Mouse (Mus musculus) embryonic facial prominence, embryonic 15.5 days (tissue): Measurements from ENCODE around the gene Psmg3. TPM values are rescaled to one million over a fixed set of nuclear protein-coding genes. Genes with fewer than 3 reads are reported as not detected.
A peak's percentile ranks its signal among the peaks of the same experiment; 100 is the strongest.

Source experiments
- ATAC-seq: fragments of 200-750 bp; cut with Nextera tagmentation; 2 replicates; pipeline ENCODE4 v1.8.0; 2017; ENCODE audit warnings: low read depth, moderate TSS enrichment; ENCODE audit not compliant: insufficient number of reproducible peaks, low FRiP score, low TSS enrichment
- H3K27ac ChIP-seq: fragments of 300-500 bp; sonication (generic); replicated peaks from 2 replicates; pipeline ENCODE4 v1.5.1; 2015; ENCODE audit warnings: mild to moderate bottlenecking, inconsistent platforms
- H3K27me3 ChIP-seq: fragments of 300-500 bp; sonication (generic); 2 replicates; pipeline ENCODE4 v1.6.1; 2015; ENCODE audit warnings: inconsistent platforms
- H3K36me3 ChIP-seq: fragments of 300-500 bp; sonication (generic); 2 replicates; pipeline ENCODE4 v1.6.1; 2015; ENCODE audit warnings: mild to moderate bottlenecking, inconsistent platforms
- H3K4me1 ChIP-seq: fragments of 300-500 bp; sonication (generic); 2 replicates; pipeline ENCODE4 v1.6.1; 2015; ENCODE audit warnings: inconsistent platforms
- H3K4me2 ChIP-seq: fragments of 300-500 bp; sonication (generic); replicated peaks from 2 replicates; pipeline ENCODE4 v1.6.1; 2015; ENCODE audit warnings: mild to moderate bottlenecking, inconsistent platforms
- H3K4me3 ChIP-seq: fragments of 300-500 bp; sonication (generic); replicated peaks from 2 replicates; pipeline ENCODE4 v1.5.1; 2015; ENCODE audit warnings: mild to moderate bottlenecking, inconsistent platforms
- H3K9ac ChIP-seq: fragments of 300-500 bp; sonication (generic); 2 replicates; pipeline ENCODE4 v1.6.1; 2015; ENCODE audit warnings: inconsistent platforms
- H3K9me3 ChIP-seq: fragments of 300-500 bp; sonication (generic); replicated peaks from 2 replicates; pipeline ENCODE4 v1.6.1; 2016; ENCODE audit warnings: inconsistent platforms
- WGBS: fragments of 180-500 bp; shearing (Covaris S2); methylation state at CpG from one replicate; pipeline ENCODE4 v1.1.7; 2015; 5-methylcytosine and 5-hydroxymethylcytosine counted together
- polyA plus RNA-seq: library from polyadenylated mRNA; unstranded; fragments of >200 nt; fragmentation: Nextera tagmentation; extraction: Ambion mirVana; gene quantifications from 2 replicates; pipeline ENCODE4 v1.2.1, GENCODE M21; 2015

Gene Psmg3
- 61.0 and 63.2 TPM in 2 replicates for polyA plus RNA-seq

DNA sequence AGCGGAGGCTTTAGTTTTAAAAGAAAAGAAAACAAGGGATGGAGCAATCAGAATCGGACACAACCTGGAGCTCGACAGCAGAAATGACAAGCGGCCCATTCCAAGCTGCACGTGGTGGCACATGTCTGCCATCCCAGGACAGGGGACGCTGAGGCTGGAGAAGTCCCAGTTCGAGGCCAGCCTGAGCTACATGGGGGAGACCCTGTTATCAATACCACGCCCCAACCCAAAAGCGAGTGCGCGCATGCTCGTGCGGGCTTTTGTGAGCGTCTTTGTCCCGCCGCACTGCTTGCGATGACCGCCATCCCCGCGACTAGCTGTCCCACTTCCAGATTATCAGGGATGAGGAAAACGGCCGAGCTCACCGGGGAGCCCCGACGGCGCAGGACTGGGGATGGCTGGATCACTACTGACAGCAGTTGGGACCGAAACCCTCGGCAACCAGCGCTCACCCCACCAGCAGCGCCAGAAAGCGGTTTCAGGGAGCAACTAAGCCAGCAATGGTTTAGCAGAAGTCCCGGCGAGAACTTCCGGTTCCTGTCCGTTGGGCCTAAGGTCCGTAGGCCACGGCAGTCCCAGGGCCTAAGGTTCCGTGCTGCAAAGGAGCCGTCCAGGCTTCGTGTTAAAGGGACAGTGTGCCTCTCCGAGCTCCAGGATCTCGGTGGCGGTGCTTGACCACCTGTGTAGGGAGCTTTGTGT, at the start of gene Psmg3, which contains the start of gene Gm26938:
Gene Psmg3, minus strand, starts transcription at position 529 of the 699 bp plus-strand sequence.
Gene Gm26938, minus strand, starts transcription at position 51 of the 699 bp plus-strand sequence.
- H3K9ac ChIP-seq = peak within 1 kb of the TSS; percentile 53
- H3K4me3 ChIP-seq = peak within 1 kb of the TSS; percentile 60
- peaks cover 28% of the 10 kb centered on the region for H3K36me3 ChIP-seq
- H3K4me2 ChIP-seq = peak within 1 kb of the TSS; percentile 81
- ATAC-seq = peak; percentile 68
- no peaks in the 10 kb centered on the region for H3K9me3 ChIP-seq
- peaks cover 12% of the 10 kb centered on the region for H3K4me1 ChIP-seq
- no peaks in the 10 kb centered on the region for H3K27me3 ChIP-seq
- under 1% methylated on average over 43 of the region's 43 CpGs for WGBS
- H3K27ac ChIP-seq = peak within 1 kb of the TSS; percentile 52

GRCm38 (mm10) chr5:139871526-139871925, 44.8 kb upstream of the Psmg3 start:
- 76% methylated on average over 1 of the region's 1 CpGs for WGBS
- H3K27ac ChIP-seq = no peak overlapping the region
- ATAC-seq = no peak

GRCm38 (mm10) chr5:139870886-139871285, 44.2 kb upstream of the Psmg3 start:
- Histone ChIP-seq H3K4me1 (no peaks in the 10 kb centered on the region), H3K9ac (no peak overlapping the region), H3K9me3 (no peaks in the 10 kb centered on the region), H3K27ac (no peak overlapping the region), H3K4me3 (no peak overlapping the region), H3K27me3 (no peaks in the 10 kb centered on the region), H3K36me3 (no peaks in the 10 kb centered on the region), H3K4me2 (no peak overlapping the region)
- WGBS = 24% methylated on average over 4 of the region's 4 CpGs
- no peak for ATAC-seq

More at GRCm38 (mm10) chr5:139871526-139871925, 44.8 kb upstream of the Psmg3 start:
- Histone ChIP-seq H3K4me2 (no peak overlapping the region), H3K36me3 (no peaks in the 10 kb centered on the region), H3K4me1 (no peaks in the 10 kb centered on the region), H3K9ac (no peak overlapping the region), H3K27me3 (no peaks in the 10 kb centered on the region), H3K4me3 (no peak overlapping the region), H3K9me3 (no peaks in the 10 kb centered on the region)

GRCm38 (mm10) chr5:139862759-139863158, 36.1 kb upstream of the Psmg3 start:
- no peak overlapping the region for H3K9ac ChIP-seq
- H3K9me3 ChIP-seq = no peaks in the 10 kb centered on the region
- ATAC-seq = no peak
- no peak overlapping the region for H3K4me3 ChIP-seq
- 39% methylated on average over 4 of the region's 4 CpGs for WGBS
- peaks cover 6% of the 10 kb centered on the region; the same call in 1 of the 2 replicates for H3K4me1 ChIP-seq
- H3K4me2 ChIP-seq = no peak overlapping the region
- H3K36me3 ChIP-seq = no peaks in the 10 kb centered on the region
- H3K27ac ChIP-seq = no peak overlapping the region
- no peaks in the 10 kb centered on the region for H3K27me3 ChIP-seq

DNA sequence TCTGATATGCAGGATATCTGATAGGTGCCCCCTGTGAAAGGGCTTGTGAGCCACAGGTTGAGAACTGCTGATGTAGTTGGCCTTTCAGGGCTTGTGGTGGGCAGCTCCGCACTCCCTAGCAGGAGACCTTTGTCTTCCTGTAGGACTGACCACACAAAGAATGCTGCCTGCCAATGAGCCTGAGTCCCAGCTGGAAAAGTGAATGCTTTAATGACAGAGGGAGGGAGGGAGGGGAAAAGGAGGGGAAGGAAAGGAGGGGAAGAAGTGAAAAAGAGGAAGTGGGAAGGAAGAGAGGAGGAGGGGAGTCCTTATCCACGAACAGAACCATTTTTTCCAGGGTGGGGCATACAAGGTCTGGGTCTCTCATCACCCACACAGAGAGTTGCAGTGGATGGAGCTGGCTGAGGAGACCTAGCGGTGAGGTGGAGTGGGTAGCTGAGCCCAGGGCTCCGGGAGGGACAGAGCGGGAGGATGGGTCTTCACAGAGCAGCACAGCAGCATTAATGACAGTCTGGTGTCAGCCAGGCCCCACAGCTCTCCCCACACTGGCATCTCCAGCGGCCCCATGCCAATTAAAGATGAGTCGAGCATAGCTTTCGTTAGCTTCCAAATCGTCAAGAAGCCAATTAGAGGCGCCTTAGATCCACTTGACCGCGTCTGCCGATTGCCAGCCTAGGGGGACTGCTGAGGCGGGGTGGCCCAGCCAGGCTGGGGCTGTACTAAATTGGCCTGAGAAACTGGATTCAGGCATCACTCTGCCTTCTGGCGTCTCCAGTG, 33.8 kb upstream of the Psmg3 start:
- 29% methylated on average over 15 of the region's 15 CpGs for WGBS
- no peak overlapping the region for H3K4me3 ChIP-seq
- H3K9me3 ChIP-seq = no peaks in the 10 kb centered on the region
- no peak overlapping the region for H3K4me2 ChIP-seq
- no peaks in the 10 kb centered on the region for H3K27me3 ChIP-seq
- H3K9ac ChIP-seq = no peak overlapping the region
- ATAC-seq = no peak
- peaks cover 6% of the 10 kb centered on the region; the same call in 1 of the 2 replicates for H3K4me1 ChIP-seq
- no peaks in the 10 kb centered on the region for H3K36me3 ChIP-seq
- no peak overlapping the region for H3K27ac ChIP-seq

- Histone ChIP-seq H3K9me3 (no peaks in the 10 kb centered on the region; the same call in 1 of the 2 replicates), H3K4me1 (peaks cover 11% of the 10 kb centered on the region; the same call in 1 of the 2 replicates), H3K36me3 (no peaks in the 10 kb centered on the region), H3K4me3 (no peak overlapping the region), H3K27ac (no peak overlapping the region), H3K27me3 (no peaks in the 10 kb centered on the region), H3K4me2 (no peak overlapping the region), H3K9ac (no peak overlapping the region)
- ATAC-seq = no peak
- WGBS = 61% methylated on average over 12 of the region's 12 CpGs
These were observed 23.1 kb upstream of the Psmg3 start for GRCm38 (mm10) chr5:139849626-139850320.

DNA sequence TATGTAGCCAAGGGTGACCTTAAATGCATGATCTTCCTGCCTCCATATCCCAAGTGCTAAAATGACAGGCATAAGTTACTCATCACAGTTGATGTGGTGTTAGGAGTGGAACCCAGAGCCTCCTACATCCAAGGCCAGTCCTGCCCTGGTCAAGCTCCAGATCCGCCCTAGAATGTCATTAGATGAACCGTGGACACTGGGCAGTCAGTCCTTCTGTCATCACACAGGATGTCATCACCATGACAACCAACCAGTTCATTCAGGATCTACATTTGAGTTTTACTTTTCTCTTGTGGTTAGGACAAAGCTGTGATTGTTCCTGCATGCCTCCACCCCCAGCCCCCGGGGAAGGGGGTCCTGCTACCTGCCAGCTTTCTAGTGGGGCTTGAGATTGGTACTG, 12.5 kb upstream of the Psmg3 start:
- Histone ChIP-seq H3K36me3 (no peaks in the 10 kb centered on the region), H3K9ac (no peak overlapping the region), H3K27ac (no peak overlapping the region), H3K4me3 (no peak overlapping the region), H3K9me3 (no peaks in the 10 kb centered on the region), H3K4me2 (no peak overlapping the region), H3K27me3 (no peaks in the 10 kb centered on the region; the same call in 1 of the 2 replicates), H3K4me1 (no peaks in the 10 kb centered on the region)
- no peak for ATAC-seq
- WGBS = 19% methylated on average over 3 of the region's 3 CpGs

DNA sequence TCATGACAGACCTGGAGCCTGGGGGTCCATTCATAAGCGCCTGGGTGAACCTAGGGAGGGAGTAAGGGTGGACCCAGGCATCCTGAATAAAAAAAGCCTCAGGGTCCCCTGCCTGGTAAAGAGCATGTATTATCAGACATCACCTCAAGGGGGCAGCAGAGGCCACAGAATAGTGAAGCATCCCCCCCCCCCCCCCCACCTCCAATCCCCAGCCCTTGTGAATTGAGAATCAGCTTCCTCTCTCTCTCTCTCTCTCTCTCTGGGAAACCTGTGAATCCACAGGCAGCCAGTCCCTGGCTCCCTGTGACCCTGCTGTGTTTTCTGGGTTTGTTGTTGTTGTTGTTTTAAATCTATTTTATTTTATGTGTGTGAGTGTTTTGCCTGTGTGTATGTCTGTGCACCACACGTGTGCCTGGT, 11.8 kb upstream of the Psmg3 start:
- Histone ChIP-seq H3K9ac (no peak overlapping the region), H3K27me3 (no peaks in the 10 kb centered on the region; the same call in 1 of the 2 replicates), H3K36me3 (no peaks in the 10 kb centered on the region), H3K27ac (no peak overlapping the region), H3K4me3 (no peak overlapping the region), H3K4me2 (no peak overlapping the region), H3K9me3 (no peaks in the 10 kb centered on the region), H3K4me1 (no peaks in the 10 kb centered on the region)
- WGBS = 17% methylated on average over 2 of the region's 2 CpGs
- ATAC-seq = no peak

DNA sequence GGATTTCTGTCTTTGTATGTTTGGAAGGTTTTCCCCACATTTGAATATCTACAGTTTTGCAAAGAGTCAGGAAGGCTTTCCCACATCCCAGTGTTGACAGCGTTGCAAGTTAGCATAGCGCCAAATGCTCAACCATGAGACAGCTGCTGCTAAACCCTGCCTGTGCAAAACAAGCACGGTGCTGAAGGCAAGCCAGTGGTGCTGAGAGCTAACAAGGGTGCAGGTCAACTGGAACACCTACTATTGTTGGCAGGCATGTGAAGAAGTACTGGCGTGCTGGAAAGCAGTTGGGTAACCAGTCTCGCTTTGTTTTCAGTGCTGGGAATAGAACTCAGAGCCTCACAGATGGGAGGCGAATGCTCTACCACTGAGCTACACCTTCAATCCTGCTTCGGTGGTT, 9.0 kb upstream of the Psmg3 start:
- Histone ChIP-seq H3K4me1 (no peaks in the 10 kb centered on the region), H3K27me3 (no peaks in the 10 kb centered on the region; the same call in 1 of the 2 replicates), H3K4me2 (no peak overlapping the region), H3K9ac (no peak overlapping the region), H3K9me3 (no peaks in the 10 kb centered on the region), H3K36me3 (no peaks in the 10 kb centered on the region), H3K4me3 (no peak overlapping the region), H3K27ac (no peak overlapping the region)
- ATAC-seq = no peak
- WGBS = 78% methylated on average over 7 of the region's 7 CpGs

DNA sequence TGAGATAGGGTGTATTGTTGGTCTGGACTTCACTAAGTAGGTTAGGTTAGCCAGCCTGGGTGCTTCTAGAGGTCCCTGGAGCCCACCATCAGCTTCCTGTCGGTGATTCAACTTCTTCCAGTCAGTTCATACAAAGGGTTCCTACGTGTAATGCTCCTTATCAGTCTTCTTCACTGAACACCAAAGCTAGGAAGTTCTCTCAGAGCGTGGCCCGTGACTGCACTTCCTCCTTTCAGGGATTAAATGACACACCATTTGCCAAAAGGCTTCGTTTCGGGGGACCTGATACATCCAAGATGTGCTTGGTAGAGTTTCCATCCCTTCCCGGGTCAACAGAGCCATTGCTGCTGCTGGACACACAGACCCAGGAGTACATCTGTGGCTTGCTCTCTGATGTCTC, 5.4 kb upstream of the Psmg3 start:
- whole genome bisulfite sequencing = 72% methylated on average over 7 of the region's 7 CpGs
- Histone ChIP-seq H3K4me3 (no peak overlapping the region), H3K27me3 (no peaks in the 10 kb centered on the region)

DNA sequence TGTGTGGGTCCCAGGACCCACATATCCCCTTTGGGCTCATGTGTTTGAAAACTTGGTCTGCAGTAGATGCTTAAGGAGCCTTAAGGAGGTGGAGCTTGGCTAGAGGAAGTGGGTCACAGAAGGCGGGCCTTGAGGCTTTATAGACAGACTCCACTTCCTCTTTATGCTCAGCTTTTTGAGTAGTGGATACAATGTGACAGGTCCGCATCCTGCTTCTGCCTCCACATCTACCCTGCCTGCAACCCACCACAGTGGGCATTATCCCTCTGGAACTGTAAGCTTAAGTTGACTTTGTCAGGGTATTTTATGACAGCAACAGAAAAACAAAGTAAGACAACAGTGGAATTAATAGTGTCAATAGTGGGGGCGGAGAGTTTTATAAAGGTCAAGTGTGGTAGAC, 4.0 kb upstream of the Psmg3 start:
- Histone ChIP-seq H3K9ac (no peak overlapping the region), H3K4me1 (peaks cover 5% of the 10 kb centered on the region), H3K9me3 (no peaks in the 10 kb centered on the region), H3K4me3 (no peak overlapping the region), H3K27ac (no peak overlapping the region), H3K36me3 (no peaks in the 10 kb centered on the region), H3K4me2 (no peak overlapping the region), H3K27me3 (no peaks in the 10 kb centered on the region)
- WGBS = 85% methylated on average over 3 of the region's 3 CpGs
- ATAC-seq = no peak

More for the DNA sequence above, 5.4 kb upstream of the Psmg3 start:
- Histone ChIP-seq H3K27ac (no peak overlapping the region), H3K36me3 (no peaks in the 10 kb centered on the region), H3K9ac (no peak overlapping the region), H3K4me2 (no peak overlapping the region), H3K4me1 (no peaks in the 10 kb centered on the region), H3K9me3 (no peaks in the 10 kb centered on the region)
- no peak for ATAC-seq
